Mouse (Mus musculus): ENCODE data around the gene Tvp23a. TPM values are rescaled to one million over a fixed set of nuclear protein-coding genes. Genes with fewer than 3 reads are reported as not detected.

Gene Tvp23a
- total RNA-seq, 2 experiments from 2014 or later = 3.4 to 4.1 TPM

DNA sequence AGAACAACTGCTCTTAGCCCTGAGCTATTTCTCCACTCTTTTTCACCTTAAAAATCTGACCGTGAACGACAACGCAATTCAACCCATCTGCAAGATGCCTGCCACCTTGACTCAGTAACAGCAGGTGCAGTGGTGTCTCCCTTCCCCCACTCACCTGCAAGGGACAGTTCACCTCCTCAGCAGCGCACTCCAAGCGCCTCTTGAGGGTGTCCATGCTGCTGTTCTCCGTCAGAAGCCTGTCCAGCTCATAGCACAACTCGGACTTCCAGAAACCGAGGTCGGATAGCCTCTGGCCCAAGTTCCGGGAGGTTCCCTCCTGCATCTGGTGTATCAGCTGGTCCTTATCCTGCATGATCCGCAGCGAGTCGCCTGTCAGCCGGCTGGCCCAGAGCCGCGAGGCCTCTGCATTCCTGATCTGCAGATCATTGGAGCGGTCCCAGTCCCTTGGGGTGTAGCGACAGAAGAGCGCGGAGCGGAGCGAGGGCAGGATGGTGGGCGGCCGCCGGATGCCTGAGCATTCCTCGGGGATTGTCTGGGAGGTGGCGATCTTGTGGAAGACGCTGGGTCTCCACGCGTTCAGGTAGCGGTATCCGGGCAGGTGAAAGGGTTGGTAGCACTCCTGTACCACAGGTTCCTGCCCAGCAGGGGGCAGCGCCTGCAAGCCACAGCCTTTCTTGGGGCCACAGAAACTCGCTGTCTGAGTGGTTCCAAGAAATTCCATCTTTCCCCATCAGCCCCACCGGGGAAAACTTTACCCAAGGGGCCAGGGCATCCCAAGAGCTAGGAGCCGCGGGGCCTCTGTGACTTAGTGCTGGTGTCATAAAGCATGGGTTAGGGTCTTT lies 52.2 kb downstream of the Tvp23a start, which contains the start of gene Tekt5:
Tekt5 (minus strand) TSS at position 792 of the 842 bp plus-strand sequence.
- peak; percentile 40 to 63 for DNase-seq (ENCODE audit: low spot score in 2 of 2)

GRCm38 (mm10) chr16:10392587-10392986 lies 54.6 kb downstream of the Tvp23a start:
- DNase-seq (ENCODE audit: low spot score in 2 of 2) = no peak

- DNase-seq (ENCODE audit: low spot score in 2 of 2) = no peak
Measured at GRCm38 (mm10) chr16:10388634-10389365, 58.4 kb downstream of the Tvp23a start.

GRCm38 (mm10) chr16:10385261-10385660 lies 61.9 kb downstream of the Tvp23a start:
- no peak for DNase-seq (ENCODE audit: low spot score in 2 of 2)

DNA sequence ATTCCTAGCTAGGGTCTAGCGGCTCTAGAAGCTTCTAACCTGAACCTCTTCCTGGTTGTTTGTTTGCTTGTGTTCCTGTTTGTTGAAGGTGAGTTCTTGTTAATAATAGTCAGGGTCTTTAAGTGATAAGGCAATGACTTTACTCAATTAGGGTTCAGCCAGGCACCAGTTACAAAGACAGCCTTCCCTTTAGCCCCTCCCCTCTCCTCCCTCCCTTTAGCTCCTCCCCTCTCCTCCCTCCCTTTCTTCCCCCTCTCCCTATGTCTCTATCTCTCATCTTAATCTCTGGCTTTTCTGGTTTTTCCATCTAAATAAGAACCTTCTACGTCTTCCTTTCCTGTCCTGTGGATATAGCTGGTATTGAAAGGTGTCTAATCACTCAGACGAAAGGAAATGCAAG lies 62.6 kb downstream of the Tvp23a start:
- DNase-seq (ENCODE audit: low spot score in 2 of 2) = no peak

GRCm38 (mm10) chr16:10384060-10384497 lies 63.1 kb downstream of the Tvp23a start:
- no peak for DNase-seq (ENCODE audit: low spot score in 2 of 2)

DNA sequence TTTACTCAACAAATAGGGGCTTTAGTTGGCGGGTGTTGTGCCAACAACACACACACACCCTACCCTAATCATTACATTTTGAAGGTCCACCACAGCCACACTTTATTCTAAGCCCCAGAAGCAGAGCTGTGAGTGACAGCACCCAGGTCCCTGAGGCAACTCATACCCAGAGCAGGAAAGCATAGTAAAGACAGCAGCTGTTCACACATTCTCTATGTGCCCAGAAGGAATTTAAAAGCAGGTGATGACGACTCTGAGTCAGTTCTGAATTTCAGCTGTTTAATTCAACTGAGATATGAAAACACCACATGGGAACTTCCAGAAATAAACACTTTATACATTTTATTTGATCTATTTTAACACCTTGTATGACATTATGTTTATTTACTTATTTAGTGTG lies 67.6 kb downstream of the Tvp23a start:
- DNase-seq (ENCODE audit: low spot score in 2 of 2) = no peak

DNA sequence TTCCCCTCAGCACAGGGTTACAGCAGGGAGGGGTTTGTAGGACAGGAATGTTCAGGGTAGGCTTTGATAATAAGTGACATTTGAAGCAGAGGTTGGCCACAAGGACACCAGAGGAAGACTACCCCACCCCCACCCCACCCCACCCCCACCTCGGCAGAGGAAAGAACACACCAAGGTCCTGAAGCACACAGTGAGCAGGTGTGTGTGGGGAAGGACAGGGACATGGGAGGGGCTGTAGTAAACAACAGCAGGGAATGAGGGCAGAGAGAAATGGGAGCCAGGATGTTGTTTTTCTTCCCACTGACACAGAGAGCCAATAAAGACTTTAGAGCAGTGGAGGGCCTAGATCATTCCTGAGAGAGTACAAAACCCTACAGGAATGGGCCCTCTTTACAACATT lies 69.9 kb downstream of the Tvp23a start:
- DNase-seq (ENCODE audit: low spot score in 2 of 2) = no peak

- peak in 1 of 2 experiments; percentile 41 for DNase-seq (ENCODE audit: low spot score in 2 of 2)
Measured at GRCm38 (mm10) chr16:10374254-10375011, 72.7 kb downstream of the Tvp23a start.

DNA sequence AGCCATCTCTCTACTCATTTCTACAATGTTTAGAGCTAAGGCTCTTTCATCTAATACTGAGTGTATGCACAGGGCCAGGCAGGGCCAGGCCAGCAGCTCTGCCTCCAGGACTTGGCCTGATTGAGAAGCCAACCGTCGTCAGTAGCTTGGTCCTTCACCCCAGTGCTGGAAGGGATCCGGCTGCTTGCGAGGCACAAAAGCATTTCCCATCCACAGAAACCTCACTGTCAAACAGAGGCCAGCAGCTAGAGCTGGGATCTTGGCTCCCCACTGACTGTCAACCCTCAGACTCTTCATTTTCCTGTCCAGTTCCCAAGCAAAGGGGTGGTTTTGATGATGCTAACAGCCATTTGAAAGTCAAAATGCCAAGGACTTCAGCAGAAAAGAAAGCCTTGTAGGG lies 74.8 kb downstream of the Tvp23a start:
- DNase-seq (ENCODE audit: low spot score in 2 of 2) = no peak

Other genes starting within 250 kb of the Tvp23a start
- 10 to 100 TPM; 23.4 to 29.0 TPM for gene Emp2, start 133.4 kb downstream of the Tvp23a start, total RNA-seq (2021)
- gene Tekt5, start 51.9 kb downstream of the Tvp23a start, total RNA-seq (2021) = 1 to 10 TPM; 2.0 to 3.3 TPM
- gene Nubp1, start 35.4 kb downstream of the Tvp23a start, total RNA-seq (2021) = 10 to 100 TPM; 13.0 to 13.7 TPM
- gene Ciita, start 32.7 kb upstream of the Tvp23a start, total RNA-seq (2021) = under 1 TPM; 0.17 to 0.29 TPM
- 10 to 100 TPM; 32.9 to 37.5 TPM for gene Dexi, start 95.7 kb upstream of the Tvp23a start, total RNA-seq (2021)
- 10 to 100 TPM; 22.3 to 26.2 TPM for gene Clec16a, start 98.0 kb upstream of the Tvp23a start, total RNA-seq (2021)

Measured in gastrocnemius, postnatal 4 days (tissue).